Comparison of ENCODE assay signal across 8 mouse cellular contexts in the genomic region with DNA sequence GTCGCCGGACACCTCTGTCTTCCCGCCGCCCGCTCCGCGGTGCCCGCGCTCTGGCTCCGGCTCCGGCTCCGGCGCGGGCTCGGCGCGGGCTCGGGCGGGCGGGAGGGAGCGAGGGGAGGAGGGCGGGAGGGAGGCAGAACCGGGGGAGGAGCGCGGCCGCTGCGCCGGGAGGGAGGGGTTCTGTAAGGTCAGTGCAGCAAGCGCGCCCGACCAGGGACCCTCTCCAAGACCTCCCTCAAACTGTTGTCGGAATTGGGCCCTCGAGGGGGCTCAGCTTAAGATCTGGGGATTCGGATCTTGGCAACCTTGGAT. TPM values are rescaled to one million over a fixed set of nuclear protein-coding genes. Genes with fewer than 3 reads are reported as not detected.
DNase-seq lines count a peak whose midpoint lies in the region; ATAC-seq and TF ChIP-seq lines count a peak whose summit lies in the region.

Gene Shisa8, minus strand, starts transcription at position 64 of the 312 bp plus-strand sequence.

- no peak for DNase-seq in kidney, adult 11 months
- peak; percentile 58 for DNase-seq in cerebellum, adult 8-10 months
- DNase-seq in forebrain, postnatal 0 days = no peak
- DNase-seq in urinary bladder, postnatal 25 days (ENCODE audit: low spot score) = no peak
- no peak for DNase-seq in thymus, postnatal 25 days

- peaks cover 87% of the 10 kb centered on the region for H3K27me3 ChIP-seq in kidney, embryonic 14.5 days (ENCODE audit: control insufficient read depth, insufficient read depth, low read length)
- H3K27me3 ChIP-seq in forebrain, postnatal 0 days (ENCODE audit: insufficient read depth, low read length) = peaks cover 36% of the 10 kb centered on the region
- peaks cover 89% of the 10 kb centered on the region for H3K27me3 ChIP-seq in midbrain, embryonic 13.5 days

- H3K4me1 ChIP-seq in kidney, embryonic 14.5 days (ENCODE audit: control insufficient read depth, insufficient read depth, low read length) = peaks cover 16% of the 10 kb centered on the region
- peaks cover 3% of the 10 kb centered on the region; the same call in 1 of the 2 replicates for H3K4me1 ChIP-seq in forebrain, postnatal 0 days (ENCODE audit: insufficient read depth)
- H3K4me1 ChIP-seq in midbrain, embryonic 13.5 days (replicated peaks) = peaks cover 38% of the 10 kb centered on the region

- no peaks in the 10 kb centered on the region for H3K36me3 ChIP-seq in kidney, embryonic 14.5 days (ENCODE audit: control insufficient read depth, insufficient read depth, low read length)
- no peaks in the 10 kb centered on the region for H3K36me3 ChIP-seq in forebrain, postnatal 0 days (ENCODE audit: insufficient read depth)
- no peaks in the 10 kb centered on the region for H3K36me3 ChIP-seq in midbrain, embryonic 13.5 days

- H3K27ac ChIP-seq in kidney, embryonic 14.5 days (ENCODE audit: low read depth, low read length) = no peak within 1 kb of the TSS
- no peak within 1 kb of the TSS for H3K27ac ChIP-seq in forebrain, postnatal 0 days (ENCODE audit: low read depth, low read length)
- H3K27ac ChIP-seq in midbrain, embryonic 13.5 days = no peak within 1 kb of the TSS

- no peak; the same call in 1 of the 2 replicates for ATAC-seq in kidney, embryonic 14.5 days (ENCODE audit: low FRiP score, low TSS enrichment)
- peak; percentile 7; the same call in 1 of the 2 replicates for ATAC-seq in forebrain, postnatal 0 days
- ATAC-seq in midbrain, embryonic 13.5 days = no peak
- ATAC-seq in CD4-positive, CD25-positive, alpha-beta regulatory T cell, adult 4 months = no peak

- TF ChIP-seq CTCF in forebrain, postnatal 0 days (IDR thresholded peaks at IDR 0.05; ENCODE audit: low read depth) = no peak

- H3K4me2 ChIP-seq in kidney, embryonic 14.5 days (replicated peaks; ENCODE audit: low read depth, low read length) = peak within 1 kb of the TSS; percentile 76
- peak within 1 kb of the TSS; percentile 72 for H3K4me2 ChIP-seq in forebrain, postnatal 0 days (ENCODE audit: low read depth)
- H3K4me2 ChIP-seq in midbrain, embryonic 13.5 days (replicated peaks) = peak within 1 kb of the TSS; percentile 61

- H3K9me3 ChIP-seq in kidney, embryonic 14.5 days (ENCODE audit: control insufficient read depth, low read length) = no peaks in the 10 kb centered on the region
- H3K9me3 ChIP-seq in forebrain, postnatal 0 days (ENCODE audit: low read length) = no peaks in the 10 kb centered on the region
- H3K9me3 ChIP-seq in midbrain, embryonic 13.5 days = no peaks in the 10 kb centered on the region

- H3K9ac ChIP-seq in kidney, embryonic 14.5 days (ENCODE audit: low read depth, low read length) = peak within 1 kb of the TSS; percentile 34
- H3K9ac ChIP-seq in forebrain, postnatal 0 days = peak within 1 kb of the TSS; percentile 37; the same call in 1 of the 2 replicates
- H3K9ac ChIP-seq in midbrain, embryonic 13.5 days (replicated peaks) = peak within 1 kb of the TSS; percentile 55

- WGBS in kidney, embryonic 14.5 days = under 1% methylated on average over 24 of the region's 34 CpGs
- under 1% methylated on average over 21 of the region's 34 CpGs for WGBS in forebrain, postnatal 0 days
- WGBS in midbrain, embryonic 13.5 days = 1% methylated on average over 31 of the region's 34 CpGs

- peak within 1 kb of the TSS; percentile 41 for H3K4me3 ChIP-seq in kidney, embryonic 14.5 days (ENCODE audit: low read length)
- H3K4me3 ChIP-seq in forebrain, postnatal 0 days (ENCODE audit: low read depth, low read length) = peak within 1 kb of the TSS; percentile 42
- peak within 1 kb of the TSS; percentile 42 for H3K4me3 ChIP-seq in midbrain, embryonic 13.5 days (replicated peaks)

RNA-seq across cellular contexts. Expression of gene Shisa8, which starts in this region (rescaled TPM):
- polyA plus RNA-seq in kidney, embryonic 14.5 days (2014; fragmentation: Nextera tagmentation; extraction: Ambion mirVana) = 0.80 and 1.1 TPM in 2 replicates
- total RNA-seq in forebrain, postnatal 0 days (2014; rRNA removed) = 4.7 and 6.3 TPM in 2 replicates
- 1.8 and 2.7 TPM in 2 replicates for polyA plus RNA-seq in forebrain, postnatal 0 days (2015; fragmentation: Nextera tagmentation; extraction: Ambion mirVana)
- 0.50 and 0.70 TPM in 2 replicates for polyA plus RNA-seq in midbrain, embryonic 13.5 days (2015; fragmentation: Nextera tagmentation; extraction: Ambion mirVana)
- polyA plus RNA-seq in CD4-positive, CD25-positive, alpha-beta regulatory T cell, adult 4 months (2017; shearing (Covaris generic)) = not detected
